Mouse (Mus musculus): ENCODE data around the gene Pgrmc2.

The Pgrmc2 gene

GRCm38 (mm10) chr3:41082885-41083789 lies at the start of gene Pgrmc2:
Gene Pgrmc2 (minus strand): TSS chr3:41083046.
- DNase-seq, result peak; percentile 98 to 99

- DNase-seq, result no peak
Measured at GRCm38 (mm10) chr3:41124000-41124294, 41.1 kb upstream of the Pgrmc2 start.

GRCm38 (mm10) chr3:41123190-41123999 lies 40.5 kb upstream of the Pgrmc2 start:
- no peak for DNase-seq

GRCm38 (mm10) chr3:41118173-41118572 lies 35.3 kb upstream of the Pgrmc2 start:
- DNase-seq, result no peak

GRCm38 (mm10) chr3:41117447-41117846 lies 34.6 kb upstream of the Pgrmc2 start:
- no peak for DNase-seq

GRCm38 (mm10) chr3:41113186-41113585 lies 30.3 kb upstream of the Pgrmc2 start:
- DNase-seq, result no peak

- DNase-seq, result peak in 1 of 2 experiments; percentile 8
Measured at GRCm38 (mm10) chr3:41108306-41108785, 25.5 kb upstream of the Pgrmc2 start.

- no peak for DNase-seq
Measured at GRCm38 (mm10) chr3:41107600-41108305, 24.9 kb upstream of the Pgrmc2 start.

GRCm38 (mm10) chr3:41101905-41102304 lies 19.1 kb upstream of the Pgrmc2 start:
- no peak for DNase-seq

- DNase-seq, result no peak
Measured at GRCm38 (mm10) chr3:41100157-41100556, 17.3 kb upstream of the Pgrmc2 start.

- no peak for DNase-seq
Measured at GRCm38 (mm10) chr3:41099672-41100071, 16.8 kb upstream of the Pgrmc2 start.

GRCm38 (mm10) chr3:41093210-41093609 lies 10.4 kb upstream of the Pgrmc2 start:
- DNase-seq, result no peak

- DNase-seq, result peak; percentile 46 to 60
Measured at GRCm38 (mm10) chr3:41092311-41092710, 9.5 kb upstream of the Pgrmc2 start.

- DNase-seq, result no peak
Measured at GRCm38 (mm10) chr3:41090839-41091238, 8.0 kb upstream of the Pgrmc2 start.

GRCm38 (mm10) chr3:41087071-41087470 lies 4.2 kb upstream of the Pgrmc2 start:
- DNase-seq, result no peak

- DNase-seq, result no peak
Measured at GRCm38 (mm10) chr3:41084421-41084820, 1.6 kb upstream of the Pgrmc2 start.

- no peak for DNase-seq
Measured at GRCm38 (mm10) chr3:41083790-41084112, 905 bp upstream of the Pgrmc2 start.

GRCm38 (mm10) chr3:41082520-41082884 lies 344 bp downstream of the Pgrmc2 start:
- DNase-seq, result no peak

GRCm38 (mm10) chr3:41081474-41082301 lies 1.2 kb downstream of the Pgrmc2 start:
- DNase-seq, result peak in 1 of 2 experiments; percentile 24

GRCm38 (mm10) chr3:41080724-41081123 lies 2.1 kb downstream of the Pgrmc2 start:
- DNase-seq, result no peak

GRCm38 (mm10) chr3:41078673-41079072 lies 4.2 kb downstream of the Pgrmc2 start:
- no peak for DNase-seq

GRCm38 (mm10) chr3:41075376-41075775 lies 7.5 kb downstream of the Pgrmc2 start:
- no peak for DNase-seq
